Mouse (Mus musculus) hindbrain, postnatal 0 days (tissue): ENCODE results near the gene Anp32b. TPM values are rescaled to one million over a fixed set of nuclear protein-coding genes. Genes with fewer than 3 reads are reported as not detected.

ENCODE experiments used
- ATAC-seq: fragments of 200-750 bp; cut with Nextera tagmentation; 2 replicates; pipeline ENCODE4 v1.8.0; 2017; ENCODE audit warnings: mild to moderate bottlenecking, moderate TSS enrichment, moderate library complexity
- DNase-seq: peaks from one replicate; pipeline ENCODE4 v3.0.0-alpha.2; 2015; ENCODE audit warnings: low spot score
- H3K27ac ChIP-seq: fragments of 300-500 bp; sonication (generic); 2 replicates; pipeline ENCODE4 v1.5.1; 2014; ENCODE audit warnings: mild to moderate bottlenecking
- H3K27me3 ChIP-seq: fragments of 300-500 bp; sonication (generic); 2 replicates; pipeline ENCODE4 v1.6.1; 2014; ENCODE audit warnings: low read length, mixed read lengths; ENCODE audit not compliant: insufficient read depth
- H3K36me3 ChIP-seq: fragments of 300-500 bp; sonication (generic); 2 replicates; pipeline ENCODE4 v1.6.1; 2014; ENCODE audit warnings: low read length, mixed read lengths; ENCODE audit not compliant: insufficient read depth
- H3K4me1 ChIP-seq: fragments of 300-500 bp; sonication (generic); 2 replicates; pipeline ENCODE4 v1.6.1; 2014; ENCODE audit warnings: antibody characterized with exemption, low read length, mixed read lengths; ENCODE audit not compliant: insufficient read depth
- H3K4me2 ChIP-seq: fragments of 300-500 bp; sonication (generic); 2 replicates; pipeline ENCODE4 v1.6.1; 2014; ENCODE audit warnings: low read depth, mild to moderate bottlenecking, low read length, moderate library complexity, mixed read lengths
- H3K4me3 ChIP-seq: fragments of 300-500 bp; sonication (generic); 2 replicates; pipeline ENCODE4 v1.5.1; 2014; ENCODE audit warnings: low read length
- H3K9ac ChIP-seq: fragments of 300-500 bp; sonication (generic); replicated peaks from 2 replicates; pipeline ENCODE4 v1.6.1; 2014; ENCODE audit warnings: mild to moderate bottlenecking, low read length, moderate library complexity, mixed read lengths
- H3K9me3 ChIP-seq: fragments of 300-500 bp; sonication (generic); 2 replicates; pipeline ENCODE4 v1.6.1; 2016; ENCODE audit warnings: low read length, mixed read lengths
- CTCF ChIP-seq: IDR thresholded peaks from 2 replicates; pipeline ENCODE4 v1.5.1; 2016; ENCODE audit warnings: antibody characterized with exemption, control low read depth, low read depth
- WGBS: fragments of 180-500 bp; shearing (Covaris S2); extraction: QIAGEN DNeasy Blood & Tissue Kit; methylation state at CpG from one replicate; pipeline ENCODE4 v1.1.7; 2014; 5-methylcytosine and 5-hydroxymethylcytosine counted together
- polyA plus RNA-seq: library from polyadenylated mRNA; unstranded; fragments of >200 nt; fragmentation: Nextera tagmentation; extraction: Ambion mirVana; gene quantifications from 2 replicates; pipeline ENCODE4 v1.2.1, GENCODE M21; 2015
- total RNA-seq: library from RNA; depleted of rRNA; stranded (reverse); fragments of >200 nt; gene quantifications from 2 replicates; pipeline ENCODE4 v1.2.3, GENCODE M21; 2014

The Anp32b gene
- total and polyA plus RNA-seq, 2 experiments from 2014 or later = 2.3 to 68.7 TPM

GRCm38 (mm10) chr4:46502606-46503502, 52.2 kb downstream of the Anp32b start:
- Histone ChIP-seq H3K36me3 (peaks cover 22% of the 10 kb centered on the region), H3K4me2 (no peak overlapping the region), H3K27ac (no peak overlapping the region), H3K4me1 (peaks cover 7% of the 10 kb centered on the region; the same call in 1 of the 2 replicates), H3K4me3 (no peak overlapping the region), H3K9ac (no peak overlapping the region), H3K9me3 (no peaks in the 10 kb centered on the region), H3K27me3 (no peaks in the 10 kb centered on the region)
- ATAC-seq = no peak
- DNase-seq = no peak
- WGBS = 60% methylated on average over 16 of the region's 16 CpGs
- TF ChIP-seq CTCF = no peak

- H3K4me3 ChIP-seq = no peak overlapping the region
- 63% methylated on average over 3 of the region's 3 CpGs for WGBS
- ATAC-seq = no peak
Observed at GRCm38 (mm10) chr4:46503881-46504280, 53.2 kb downstream of the Anp32b start.

GRCm38 (mm10) chr4:46505361-46506057, 54.8 kb downstream of the Anp32b start:
- H3K4me1 ChIP-seq = peaks cover 7% of the 10 kb centered on the region; the same call in 1 of the 2 replicates
- ATAC-seq (no peak), DNase-seq (peak; percentile 31)
- H3K9me3 ChIP-seq = no peaks in the 10 kb centered on the region
- no peak overlapping the region for H3K27ac ChIP-seq
- H3K4me3 ChIP-seq = no peak overlapping the region
- no peak overlapping the region for H3K4me2 ChIP-seq
- peaks cover 14% of the 10 kb centered on the region for H3K36me3 ChIP-seq
- no peak overlapping the region for H3K9ac ChIP-seq
- no peaks in the 10 kb centered on the region for H3K27me3 ChIP-seq
- no peak for TF ChIP-seq CTCF
- 49% methylated on average over 8 of the region's 8 CpGs for WGBS

More at GRCm38 (mm10) chr4:46503881-46504280, 53.2 kb downstream of the Anp32b start:
- Histone ChIP-seq H3K27ac (no peak overlapping the region), H3K4me2 (no peak overlapping the region), H3K9ac (no peak overlapping the region), H3K36me3 (peaks cover 22% of the 10 kb centered on the region), H3K9me3 (no peaks in the 10 kb centered on the region), H3K27me3 (no peaks in the 10 kb centered on the region), H3K4me1 (peaks cover 7% of the 10 kb centered on the region; the same call in 1 of the 2 replicates)
- no peak for TF ChIP-seq CTCF
- no peak for DNase-seq

- under 1% methylated on average over 78 of the region's 94 CpGs for WGBS
- peaks cover 4% of the 10 kb centered on the region; the same call in 1 of the 2 replicates for H3K36me3 ChIP-seq
- DNase-seq (peak; percentile 97), ATAC-seq (peak; percentile 97)
- no peaks in the 10 kb centered on the region for H3K9me3 ChIP-seq
- peak overlapping the region; percentile 75 for H3K9ac ChIP-seq
- peak overlapping the region; percentile 57 for H3K4me3 ChIP-seq
- TF ChIP-seq CTCF = no peak
- peak overlapping the region; percentile 86 for H3K4me2 ChIP-seq
- H3K27me3 ChIP-seq = no peaks in the 10 kb centered on the region
- H3K27ac ChIP-seq = peak overlapping the region; percentile 83
- peaks cover 7% of the 10 kb centered on the region; the same call in 1 of the 2 replicates for H3K4me1 ChIP-seq
Observed at GRCm38 (mm10) chr4:46506801-46507610, 56.3 kb downstream of the Anp32b start.

- peaks cover 7% of the 10 kb centered on the region; the same call in 1 of the 2 replicates for H3K4me1 ChIP-seq
- peaks cover 4% of the 10 kb centered on the region; the same call in 1 of the 2 replicates for H3K36me3 ChIP-seq
- H3K4me3 ChIP-seq = peak overlapping the region; percentile 57; the same call in 1 of the 2 replicates
- 9% methylated on average over 16 of the region's 16 CpGs for whole genome bisulfite sequencing
- H3K27ac ChIP-seq = no peak overlapping the region
- H3K9ac ChIP-seq = no peak overlapping the region
- DNase-seq (peak; percentile 82), ATAC-seq (no peak)
- peak overlapping the region; percentile 86 for H3K4me2 ChIP-seq
- no peaks in the 10 kb centered on the region for H3K9me3 ChIP-seq
- H3K27me3 ChIP-seq = no peaks in the 10 kb centered on the region
- peak; percentile 79 for TF ChIP-seq CTCF
Observed at GRCm38 (mm10) chr4:46507736-46508460, 57.2 kb downstream of the Anp32b start.
